Mouse (Mus musculus) thymus, adult 2 months (tissue): ENCODE results near the gene Pigh.

Source experiments
- CTCF ChIP-seq: fragments of 200-500 bp; IDR thresholded peaks from 2 replicates; pipeline ENCODE4 v1.5.1; 2012; ENCODE audit warnings: mild to moderate bottlenecking, control low read depth, low read length, moderate library complexity, borderline replicate concordance; ENCODE audit not compliant: control insufficient read depth, poor library complexity, insufficient read depth; ENCODE audit errors: extremely low read depth
- POLR2A ChIP-seq: fragments of 200-500 bp; IDR thresholded peaks from 2 replicates; pipeline ENCODE4 v1.6.1; 2012; ENCODE audit warnings: mild to moderate bottlenecking, low read length, control low read depth, moderate library complexity; ENCODE audit not compliant: control insufficient read depth, poor library complexity, insufficient read depth; ENCODE audit errors: extremely low read depth

DNA sequence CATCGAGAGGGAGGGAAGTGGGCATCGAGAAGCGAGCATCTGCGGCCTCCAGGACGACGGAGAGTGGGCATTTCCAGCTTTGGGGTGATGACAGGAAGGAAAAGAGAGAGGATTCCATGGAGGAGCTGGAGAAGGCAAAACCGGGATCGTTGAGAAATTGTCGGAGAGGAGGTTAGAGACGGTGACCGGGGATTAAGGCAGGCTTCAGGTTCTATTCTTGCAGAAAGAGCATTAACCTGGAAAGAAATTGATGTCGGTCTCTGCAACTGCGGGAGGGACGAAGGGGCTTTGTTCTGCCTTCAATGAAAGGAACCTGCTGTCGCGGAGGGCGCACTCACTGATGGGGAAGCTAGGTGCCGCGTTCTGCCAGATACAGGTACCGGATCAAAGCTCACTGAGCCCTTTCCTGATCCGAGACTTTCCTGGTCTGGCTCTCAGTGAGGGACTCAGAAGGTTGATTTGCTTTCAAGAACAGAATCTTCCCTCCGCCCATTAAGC lies 41.8 kb upstream of the Pigh start:
- TF ChIP-seq CTCF (no peak), POLR2A (no peak)
